In genomic region chr19:6426703-6427500, GRCm38 (mm10) we compare ENCODE assay signal across 9 mouse cellular contexts. TPM values are rescaled to one million over a fixed set of nuclear protein-coding genes. Genes with fewer than 3 reads are reported as not detected.
DNase-seq lines count a peak whose midpoint lies in the region; ATAC-seq and TF ChIP-seq lines count a peak whose summit lies in the region.
"Had no signal": no experiment of that assay in that cellular context is flagged by ENCODE, and none has a peak within 500 bp of the region (broad histone marks: within the 10 kb centered on the region; RNA-seq: fewer than 3 reads in every experiment).

No protein-coding gene starts in this region.

- intact Hi-C loops in heart, postnatal 14 days (cut with DNase I), result no loop called here
- intact Hi-C loops in left cerebral cortex, postnatal 14 days (cut with DNase I), result no loop called here

- no peak for TF ChIP-seq CTCF in kidney, postnatal 0 days (IDR thresholded peaks at IDR 0.05; ENCODE audit: low read depth)

- peak; percentile 54 to 70 for DNase-seq in heart, postnatal 14 days
- DNase-seq in heart, adult 8-10 months (ENCODE audit: low spot score), result no peak
- peak; percentile 23 for DNase-seq in MN1 (ENCODE audit: low spot score)
- DNase-seq in fibroblast of lung, adult 2 months (ENCODE audit: low read depth), result peak; percentile 6
- peak; percentile 77 for DNase-seq in kidney, postnatal 0 days (ENCODE audit: low spot score)
- DNase-seq in layer of hippocampus, adult 9-10 months (ENCODE audit: low spot score), result no peak
- DNase-seq in left cerebral cortex, postnatal 14 days (ENCODE audit: low spot score in 2 of 2), result no peak

- no peak overlapping the region for H3K27ac ChIP-seq in kidney, postnatal 0 days
- 0 out of 2 replicates have a peak overlapping the region, but pooled peaks have one; percentile 27 for H3K27ac ChIP-seq in midbrain, embryonic 15.5 days
- H3K27ac ChIP-seq: lung, embryonic 15.5 days had no signal

- peaks cover 12% of the 10 kb centered on the region for H3K4me1 ChIP-seq in kidney, postnatal 0 days (replicated peaks; ENCODE audit: insufficient read depth, low read length)
- H3K4me1 ChIP-seq in midbrain, embryonic 15.5 days, result peaks cover 94% of the 10 kb centered on the region

- H3K4me3 ChIP-seq in kidney, postnatal 0 days (replicated peaks; ENCODE audit: low read depth, low read length), result no peak overlapping the region
- H3K4me3 ChIP-seq in midbrain, embryonic 15.5 days, result no peak overlapping the region

- ATAC-seq in kidney, postnatal 0 days (replicated peaks; ENCODE audit: low FRiP score, low read depth), result no peak
- ATAC-seq in midbrain, embryonic 15.5 days (replicated peaks), result no peak

- peaks cover 46% of the 10 kb centered on the region for H3K27me3 ChIP-seq in kidney, postnatal 0 days (ENCODE audit: insufficient read depth, low read length)
- H3K27me3 ChIP-seq in midbrain, embryonic 15.5 days (replicated peaks), result 0 out of 2 replicates have a peak, but pooled peaks cover 3% of the 10 kb centered on the region

- H3K36me3 ChIP-seq in kidney, postnatal 0 days (ENCODE audit: insufficient read depth, low read length), result no peaks in the 10 kb centered on the region
- no peaks in the 10 kb centered on the region for H3K36me3 ChIP-seq in midbrain, embryonic 15.5 days (replicated peaks)
- H3K36me3 ChIP-seq: lung, embryonic 15.5 days had no signal

- H3K9me3 ChIP-seq in kidney, postnatal 0 days (replicated peaks; ENCODE audit: low read length), result no peaks in the 10 kb centered on the region
- no peaks in the 10 kb centered on the region for H3K9me3 ChIP-seq in midbrain, embryonic 15.5 days
- H3K9me3 ChIP-seq: lung, embryonic 15.5 days had no signal

- no peak overlapping the region for H3K9ac ChIP-seq in kidney, postnatal 0 days (ENCODE audit: low read depth, low read length)
- H3K9ac ChIP-seq in midbrain, embryonic 15.5 days, result no peak overlapping the region
- H3K9ac ChIP-seq: lung, embryonic 15.5 days had no signal

- H3K4me2 ChIP-seq in kidney, postnatal 0 days (ENCODE audit: low read length), result no peak overlapping the region
- H3K4me2 ChIP-seq in midbrain, embryonic 15.5 days, result peak overlapping the region; percentile 48; the same call in 1 of the 2 replicates

- 14% methylated on average over 13 of the region's 13 CpGs for WGBS in kidney, postnatal 0 days
- WGBS in midbrain, embryonic 15.5 days, result 17% methylated on average over 13 of the region's 13 CpGs

RNA-seq across cellular contexts. Expression of gene Nrxn2, which starts 8.4 kb away (rescaled TPM):
- total RNA-seq in heart, postnatal 14 days (2021), result 1 to 10 TPM; 5.2 to 5.9 TPM
- 1 to 10 TPM; 3.3 to 6.8 (median 4.1) TPM for total RNA-seq in heart, adult 8-10 months (2022)
- polyA plus RNA-seq in kidney, postnatal 0 days (2015; fragmentation: Nextera tagmentation; extraction: Ambion mirVana), result 5.9 and 6.7 TPM in 2 replicates
- polyA plus RNA-seq in midbrain, embryonic 15.5 days (2015; fragmentation: Nextera tagmentation; extraction: Ambion mirVana), result 44.6 and 44.9 TPM in 2 replicates
- total RNA-seq in left cerebral cortex, postnatal 14 days (2021), result 100 to 1,000 TPM; 700 to 756 TPM

RNA-seq across cellular contexts. Expression of gene Rasgrp2, which starts 27.8 kb away (rescaled TPM):
- total RNA-seq in heart, postnatal 14 days (2021), result 10 to 100 TPM; 66.6 to 70.7 TPM
- total RNA-seq in heart, adult 8-10 months (2022), result 10 to 100 TPM; 31.2 to 51.0 (median 43.8) TPM
- polyA plus RNA-seq in kidney, postnatal 0 days (2015; fragmentation: Nextera tagmentation; extraction: Ambion mirVana), result 97.5 and 116 TPM in 2 replicates
- 73.1 and 93.6 TPM in 2 replicates for polyA plus RNA-seq in midbrain, embryonic 15.5 days (2015; fragmentation: Nextera tagmentation; extraction: Ambion mirVana)
- 10 to 100 TPM; 83.3 to 87.2 TPM for total RNA-seq in left cerebral cortex, postnatal 14 days (2021)

RNA-seq across cellular contexts. Expression of gene Pygm, which starts 42.7 kb away (rescaled TPM):
- total RNA-seq in heart, postnatal 14 days (2021), result 100 to 1,000 TPM; 824 to 866 TPM
- total RNA-seq in heart, adult 8-10 months (2022), result 1,000 to 10,000 TPM; 1,301 to 1,379 (median 1,330) TPM
- 24.5 and 25.8 TPM in 2 replicates for polyA plus RNA-seq in kidney, postnatal 0 days (2015; fragmentation: Nextera tagmentation; extraction: Ambion mirVana)
- polyA plus RNA-seq in midbrain, embryonic 15.5 days (2015; fragmentation: Nextera tagmentation; extraction: Ambion mirVana), result 5.9 and 9.5 TPM in 2 replicates
- total RNA-seq in left cerebral cortex, postnatal 14 days (2021), result 10 to 100 TPM; 20.6 to 31.9 TPM

Comparison
In these comparisons a context has a peak if more than half of its experiments do, and no peak if none do; other contexts are left out.
1. DNase-seq: peak in heart, postnatal 14 days (2 of 2), MN1 (single experiment), fibroblast of lung, adult 2 months (single experiment) and kidney, postnatal 0 days (single experiment); none in heart, adult 8-10 months (single experiment), layer of hippocampus, adult 9-10 months (single experiment) and left cerebral cortex, postnatal 14 days (0 of 2).
2. RNA of gene Nrxn2, which starts 8.4 kb away (total RNA-seq): 700 to 756 TPM in left cerebral cortex, postnatal 14 days; 5.2 to 5.9 TPM in heart, postnatal 14 days and 3.3 to 6.8 TPM in heart, adult 8-10 months; every median in the first group is over 10 times any median in the second.
3. RNA of gene Pygm, which starts 42.7 kb away (total RNA-seq): 1,301 to 1,379 TPM in heart, adult 8-10 months and 824 to 866 TPM in heart, postnatal 14 days; 20.6 to 31.9 TPM in left cerebral cortex, postnatal 14 days; every median in the first group is over 10 times any median in the second.